Mouse (Mus musculus) layer of hippocampus, adult 9-10 months (tissue): ENCODE results near the gene Shox2.

Source experiments
- DNase-seq: peaks from one replicate; pipeline ENCODE4 v3.0.0; 2022; ENCODE audit warnings: low spot score

Shox2 gene

GRCm38 (mm10) chr3:66981706-66982105, at the start of gene Shox2:
Gene Shox2 (minus strand): TSS chr3:66981771.
- DNase-seq, result no peak

GRCm38 (mm10) chr3:66996820-66997219, 15.2 kb upstream of the Shox2 start:
- DNase-seq, result no peak

- no peak for DNase-seq
Observed at GRCm38 (mm10) chr3:66986287-66986560, 4.7 kb upstream of the Shox2 start.

- peak; percentile 54 for DNase-seq
Observed at GRCm38 (mm10) chr3:66985539-66986286, 4.1 kb upstream of the Shox2 start.

GRCm38 (mm10) chr3:66983481-66983880, 1.9 kb upstream of the Shox2 start:
- DNase-seq, result no peak

GRCm38 (mm10) chr3:66982181-66982911, 775 bp upstream of the Shox2 start:
- no peak for DNase-seq

- DNase-seq, result no peak
Observed at GRCm38 (mm10) chr3:66981101-66981661, 390 bp downstream of the Shox2 start, which contains the start of gene Rsrc1. Gene Rsrc1 (plus strand): TSS chr3:66981390.

GRCm38 (mm10) chr3:66980111-66980975, 1.2 kb downstream of the Shox2 start:
- DNase-seq, result no peak

GRCm38 (mm10) chr3:66979491-66979890, 2.1 kb downstream of the Shox2 start:
- DNase-seq, result no peak

- DNase-seq, result no peak
Observed at GRCm38 (mm10) chr3:66978457-66979381, 2.9 kb downstream of the Shox2 start.

GRCm38 (mm10) chr3:66977811-66978456, 3.6 kb downstream of the Shox2 start:
- no peak for DNase-seq

- no peak for DNase-seq
Observed at GRCm38 (mm10) chr3:66976889-66977615, 4.5 kb downstream of the Shox2 start.

- DNase-seq, result no peak
Observed at GRCm38 (mm10) chr3:66974501-66974900, 7.1 kb downstream of the Shox2 start.

GRCm38 (mm10) chr3:66973391-66973943, 8.1 kb downstream of the Shox2 start:
- no peak for DNase-seq

- no peak for DNase-seq
Observed at GRCm38 (mm10) chr3:66972191-66972950, 9.2 kb downstream of the Shox2 start.

GRCm38 (mm10) chr3:66970661-66971331, 10.8 kb downstream of the Shox2 start:
- no peak for DNase-seq

- DNase-seq, result no peak
Observed at GRCm38 (mm10) chr3:66970261-66970660, 11.3 kb downstream of the Shox2 start.

- DNase-seq, result no peak
Observed at GRCm38 (mm10) chr3:66967508-66967907, 14.1 kb downstream of the Shox2 start.
